Mouse (Mus musculus) erythroblast, embryonic 14.5 days (primary cell): ENCODE results near the gene Casp2.

ENCODE experiments used
- GATA1 ChIP-seq: IDR thresholded peaks from 2 replicates; pipeline ENCODE4 v1.6.1; 2012; ENCODE audit warnings: low read length, inconsistent platforms, mixed read lengths
- TAL1 ChIP-seq: IDR thresholded peaks from 3 replicates; pipeline ENCODE4 v1.6.1; 2012; ENCODE audit warnings: low read length, inconsistent platforms, mixed read lengths

DNA sequence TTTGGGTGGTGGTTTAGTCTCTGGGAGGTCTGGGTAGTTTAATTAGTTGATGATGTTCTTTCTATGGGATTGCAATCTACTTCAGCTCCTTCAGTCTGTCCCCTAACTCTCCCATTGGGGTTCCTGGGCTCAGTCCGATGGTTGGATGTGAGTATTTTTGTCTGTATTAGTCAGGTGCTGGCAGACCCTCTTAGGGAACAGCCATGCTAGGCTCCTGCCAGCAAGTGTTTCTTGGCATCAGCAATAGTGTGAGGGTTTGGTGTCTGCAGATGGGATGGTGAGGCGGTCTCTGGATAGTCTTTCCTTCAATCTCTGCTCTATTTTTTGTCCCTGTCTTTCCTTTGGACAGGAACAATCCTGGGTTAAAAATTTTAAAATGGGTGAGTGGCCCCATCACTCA, 11.7 kb upstream of the Casp2 start:
- no peak for TF ChIP-seq GATA1
- no peak for TF ChIP-seq TAL1
